ENCODE assay signal across 21 mouse cellular contexts in genomic region chr11:110274794-110275193, GRCm38 (mm10). TPM values are rescaled to one million over a fixed set of nuclear protein-coding genes. Genes with fewer than 3 reads are reported as not detected.
DNase-seq lines count a peak whose midpoint lies in the region; ATAC-seq and TF ChIP-seq lines count a peak whose summit lies in the region.
"Had no signal": no experiment of that assay in that cellular context is flagged by ENCODE, and none has a peak within 500 bp of the region (broad histone marks: within the 10 kb centered on the region; RNA-seq: fewer than 3 reads in every experiment).

No protein-coding gene starts in this region.

- no peaks in the 10 kb centered on the region for H3K27me3 ChIP-seq in lung, embryonic 16.5 days (ENCODE audit: control insufficient read depth, insufficient read depth, low read depth, low read length)
- H3K27me3 ChIP-seq in G1E (ENCODE audit: insufficient read depth, low read length), result no peaks in the 10 kb centered on the region
- no peaks in the 10 kb centered on the region for H3K27me3 ChIP-seq in embryonic facial prominence, embryonic 13.5 days
- no peaks in the 10 kb centered on the region for H3K27me3 ChIP-seq in hindbrain, postnatal 0 days (ENCODE audit: insufficient read depth, low read length)
- H3K27me3 ChIP-seq: embryonic facial prominence, embryonic 12.5 days; forebrain, embryonic 15.5 days; heart, embryonic 15.5 days; stomach, embryonic 15.5 days had no signal

- 49% methylated on average over 3 of the region's 3 CpGs for WGBS in lung, embryonic 16.5 days
- WGBS in embryonic facial prominence, embryonic 13.5 days, result 67% methylated on average over 3 of the region's 3 CpGs
- 75% methylated on average over 3 of the region's 3 CpGs for WGBS in hindbrain, postnatal 0 days

- H3K9me3 ChIP-seq in lung, embryonic 16.5 days (ENCODE audit: control insufficient read depth, low read length), result no peaks in the 10 kb centered on the region
- H3K9me3 ChIP-seq in G1E (replicated peaks), result peaks cover 16% of the 10 kb centered on the region
- H3K9me3 ChIP-seq in embryonic facial prominence, embryonic 13.5 days, result no peaks in the 10 kb centered on the region
- no peaks in the 10 kb centered on the region for H3K9me3 ChIP-seq in hindbrain, postnatal 0 days (ENCODE audit: low read length)
- H3K9me3 ChIP-seq: embryonic facial prominence, embryonic 12.5 days; forebrain, embryonic 15.5 days; heart, embryonic 15.5 days; stomach, embryonic 15.5 days had no signal

- no peaks in the 10 kb centered on the region for H3K4me1 ChIP-seq in lung, embryonic 16.5 days (replicated peaks; ENCODE audit: control insufficient read depth, insufficient read depth, low read length)
- H3K4me1 ChIP-seq in G1E (ENCODE audit: insufficient read depth, low read depth, low read length), result no peaks in the 10 kb centered on the region
- no peaks in the 10 kb centered on the region for H3K4me1 ChIP-seq in embryonic facial prominence, embryonic 13.5 days
- no peaks in the 10 kb centered on the region for H3K4me1 ChIP-seq in hindbrain, postnatal 0 days (ENCODE audit: insufficient read depth, low read length)
- H3K4me1 ChIP-seq: embryonic facial prominence, embryonic 12.5 days; forebrain, embryonic 15.5 days; heart, embryonic 15.5 days; stomach, embryonic 15.5 days had no signal

- DNase-seq in kidney, adult 9 months, result peak; percentile 13
- no peak for DNase-seq in kidney, adult 11 months
- DNase-seq in lung, postnatal 14 days, result no peak
- no peak for DNase-seq in G1E (ENCODE audit: low spot score)
- DNase-seq in hindbrain, postnatal 0 days (ENCODE audit: low spot score), result no peak
- DNase-seq: cerebellum, adult 2 months; gastrocnemius, postnatal 14 days; heart, adult 2 months; heart, postnatal 4 days; liver; right cerebral cortex, postnatal 25 days; thymus, adult 18-20 months had no signal

- no peak for TF ChIP-seq CTCF in G1E (IDR thresholded peaks at IDR 0.05; ENCODE audit: low read depth, low read length)
- TF ChIP-seq CTCF in hindbrain, postnatal 0 days (IDR thresholded peaks at IDR 0.05; ENCODE audit: low read depth), result no peak

- no peak overlapping the region for H3K27ac ChIP-seq in lung, embryonic 16.5 days (ENCODE audit: low read length)
- H3K27ac ChIP-seq in embryonic facial prominence, embryonic 13.5 days, result no peak overlapping the region
- H3K27ac ChIP-seq in hindbrain, postnatal 0 days, result no peak overlapping the region
- H3K27ac ChIP-seq: embryonic facial prominence, embryonic 12.5 days; forebrain, embryonic 15.5 days; heart, adult 2 months; heart, embryonic 15.5 days; stomach, embryonic 15.5 days had no signal

- 0 out of 2 replicates have a peak overlapping the region, but pooled peaks have one; percentile 0 for H3K4me3 ChIP-seq in lung, embryonic 16.5 days (ENCODE audit: low read length)
- H3K4me3 ChIP-seq in G1E (ENCODE audit: low read depth, low read length), result no peak overlapping the region
- H3K4me3 ChIP-seq in embryonic facial prominence, embryonic 13.5 days, result no peak overlapping the region
- no peak overlapping the region for H3K4me3 ChIP-seq in hindbrain, postnatal 0 days (ENCODE audit: low read length)
- H3K4me3 ChIP-seq: embryonic facial prominence, embryonic 12.5 days; forebrain, embryonic 15.5 days; heart, adult 2 months; heart, embryonic 15.5 days; stomach, embryonic 15.5 days had no signal

- H3K36me3 ChIP-seq in lung, embryonic 16.5 days (ENCODE audit: control insufficient read depth, insufficient read depth, low read length), result no peaks in the 10 kb centered on the region
- H3K36me3 ChIP-seq in G1E (replicated peaks), result no peaks in the 10 kb centered on the region
- peaks cover 3% of the 10 kb centered on the region; the same call in 1 of the 2 replicates for H3K36me3 ChIP-seq in embryonic facial prominence, embryonic 13.5 days
- H3K36me3 ChIP-seq in hindbrain, postnatal 0 days (ENCODE audit: insufficient read depth, low read length), result peaks cover 3% of the 10 kb centered on the region; the same call in 1 of the 2 replicates
- H3K36me3 ChIP-seq: embryonic facial prominence, embryonic 12.5 days; forebrain, embryonic 15.5 days; heart, embryonic 15.5 days; stomach, embryonic 15.5 days had no signal

- H3K9ac ChIP-seq in lung, embryonic 16.5 days (ENCODE audit: low read length), result no peak overlapping the region
- H3K9ac ChIP-seq in embryonic facial prominence, embryonic 13.5 days, result peak overlapping the region; percentile 32; the same call in 1 of the 2 replicates
- no peak overlapping the region for H3K9ac ChIP-seq in hindbrain, postnatal 0 days (replicated peaks; ENCODE audit: low read length)
- H3K9ac ChIP-seq: embryonic facial prominence, embryonic 12.5 days; forebrain, embryonic 15.5 days; heart, embryonic 15.5 days; stomach, embryonic 15.5 days had no signal

- ATAC-seq in lung, embryonic 16.5 days (ENCODE audit: low read depth), result no peak
- peak; percentile 37; the same call in 1 of the 2 replicates for ATAC-seq in G1E (ENCODE audit: extremely low read depth, insufficient number of reproducible peaks, low FRiP score, poor library complexity, severe bottlenecking)
- no peak for ATAC-seq in embryonic facial prominence, embryonic 13.5 days (ENCODE audit: insufficient number of reproducible peaks, insufficient read depth, low FRiP score, low TSS enrichment, low read depth)
- no peak for ATAC-seq in hindbrain, postnatal 0 days
- ATAC-seq: forebrain, embryonic 15.5 days; hindbrain, embryonic 16.5 days; intestine, postnatal 0 days had no signal

- peak overlapping the region; percentile 33 for H3K4me2 ChIP-seq in lung, embryonic 16.5 days (ENCODE audit: low read depth, low read length)
- H3K4me2 ChIP-seq in embryonic facial prominence, embryonic 13.5 days, result no peak overlapping the region
- no peak overlapping the region for H3K4me2 ChIP-seq in hindbrain, postnatal 0 days (ENCODE audit: low read depth, low read length)
- H3K4me2 ChIP-seq: embryonic facial prominence, embryonic 12.5 days; forebrain, embryonic 15.5 days; heart, embryonic 15.5 days; stomach, embryonic 15.5 days had no signal

RNA-seq across cellular contexts. Expression of gene Abca6, which starts 23.2 kb away (rescaled TPM):
- polyA plus RNA-seq in lung, embryonic 16.5 days (2015; fragmentation: Nextera tagmentation; extraction: Ambion mirVana), result 1.6 and 2.0 TPM in 2 replicates
- total RNA-seq in G1E (2014; fragmentation: Nextera tagmentation) (not detected in 2 replicates), G1E (2017) (not detected in 2 replicates)
- polyA plus RNA-seq in G1E (2012), result not detected in 2 replicates
- 0.65 and 1.8 TPM in 2 replicates for polyA plus RNA-seq in embryonic facial prominence, embryonic 13.5 days (2015; fragmentation: Nextera tagmentation; extraction: Ambion mirVana)
- 0.63 and 0.93 TPM in 2 replicates for total RNA-seq in hindbrain, postnatal 0 days (2014; rRNA removed)
- 0.75 and 0.76 TPM in 2 replicates for polyA plus RNA-seq in hindbrain, postnatal 0 days (2015; fragmentation: Nextera tagmentation; extraction: Ambion mirVana)
- polyA plus RNA-seq: C2C12 had no signal
